Mouse (Mus musculus) effector memory CD4-positive, alpha-beta T cell, adult 7 months (primary cell): ENCODE results near the gene Folr1. TPM values are rescaled to one million over a fixed set of nuclear protein-coding genes. Genes with fewer than 3 reads are reported as not detected.

Source experiments
- polyA plus RNA-seq: library from polyadenylated mRNA; unstranded; fragments of 100-300 nt; shearing (Covaris generic); gene quantifications from one replicate; pipeline ENCODE4 v1.2.1, GENCODE M21; 2017

Gene Folr1
- polyA plus RNA-seq: not detected

GRCm38 (mm10) chr7:101870629-101871028, at the start of gene Folr1:
Gene Folr1 (minus strand): TSS chr7:101870788.

DNA sequence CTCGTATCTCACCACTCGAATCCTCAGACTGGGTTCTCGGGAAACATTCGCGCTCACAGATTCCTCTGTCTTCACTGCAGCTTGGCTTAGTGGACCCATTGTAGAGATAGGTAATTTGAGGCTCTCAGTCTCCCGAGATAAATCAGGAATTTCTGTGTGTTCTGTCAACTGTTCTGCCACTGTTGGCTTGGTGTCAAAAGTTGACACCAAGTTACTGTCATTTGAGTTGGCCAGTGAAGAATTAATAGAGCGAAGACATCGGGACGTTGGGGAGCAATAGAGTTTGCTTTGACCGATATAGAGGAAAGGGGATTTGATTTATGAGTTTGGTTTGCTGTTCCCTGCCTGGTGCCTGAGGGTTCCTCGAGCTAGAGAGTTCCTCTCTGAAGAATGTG, 35.7 kb upstream of the Folr1 start, which contains the start of gene Tomt:
Gene Tomt, minus strand, starts transcription at position 73 of the 395 bp plus-strand sequence.

GRCm38 (mm10) chr7:101905561-101906286, 35.1 kb upstream of the Folr1 start, which contains the start of gene Lamtor1:
Gene Lamtor1 (plus strand): TSS chr7:101905904.

GRCm38 (mm10) chr7:101863415-101863814, 7.2 kb downstream of the Folr1 start, which contains the start of gene Anapc15:
Gene Anapc15 (plus strand): TSS chr7:101863715.

GRCm38 (mm10) chr7:101857094-101857493, 13.5 kb downstream of the Folr1 start, which contains the start of gene Folr2:
Gene Folr2 (minus strand): TSS chr7:101857194.

GRCm38 (mm10) chr7:101837606-101838471, 32.7 kb downstream of the Folr1 start, which contains the start of gene Inppl1:
Gene Inppl1 (minus strand): TSS chr7:101838229.

DNA sequence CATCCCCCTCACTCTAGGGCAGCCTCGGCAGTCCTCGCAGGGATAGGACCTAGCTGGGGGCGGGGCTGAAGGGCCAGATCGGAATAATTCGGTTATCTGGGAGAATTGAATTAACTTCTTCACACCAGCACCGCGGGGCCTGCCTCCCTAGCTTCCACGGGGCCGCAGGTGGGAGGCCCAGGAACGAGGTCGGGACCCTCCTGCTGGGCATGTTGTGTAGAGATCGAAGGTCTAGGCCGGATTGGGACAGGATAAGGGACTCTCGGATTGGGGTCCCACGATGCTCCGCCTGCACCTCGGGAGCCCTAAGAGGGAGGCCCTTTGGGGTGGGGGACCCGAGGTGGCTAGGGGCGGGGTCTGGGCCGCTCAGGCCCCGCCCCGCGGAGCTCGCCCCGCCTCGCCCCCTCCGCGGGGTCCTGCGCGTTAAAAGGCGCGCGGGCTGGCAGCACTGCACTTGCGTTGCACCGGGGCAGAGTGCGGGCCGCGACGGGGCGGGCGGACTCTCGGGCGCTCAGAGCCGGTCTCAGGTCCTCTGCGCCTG, 52.7 kb downstream of the Folr1 start, which contains the start of gene Phox2a:
Gene Phox2a, plus strand, starts transcription at position 453 of the 541 bp plus-strand sequence.

Other genes with a start within 250 kb of the Folr1 start
- gene Clpb, start 207.2 kb downstream of the Folr1 start, polyA plus RNA-seq: 30.2 TPM
- not detected for gene Phox2a, start 52.5 kb downstream of the Folr1 start, polyA plus RNA-seq
- gene Inppl1, start 32.6 kb downstream of the Folr1 start, polyA plus RNA-seq: 8.5 TPM
- not detected for gene Folr2, start 13.6 kb downstream of the Folr1 start, polyA plus RNA-seq
- gene Anapc15, start 7.1 kb downstream of the Folr1 start, polyA plus RNA-seq: 24.8 TPM
- 74.6 TPM for gene Lamtor1, start 35.1 kb upstream of the Folr1 start, polyA plus RNA-seq
- gene Tomt, start 35.6 kb upstream of the Folr1 start, polyA plus RNA-seq: not detected
- 3.7 TPM for gene Lrrc51, start 63.1 kb upstream of the Folr1 start, polyA plus RNA-seq
- 131 TPM for gene Numa1, start 63.3 kb upstream of the Folr1 start, polyA plus RNA-seq
- gene Il18bp, start 147.9 kb upstream of the Folr1 start, polyA plus RNA-seq: 4.4 TPM
- 18.6 TPM for gene Rnf121, start 194.7 kb upstream of the Folr1 start, polyA plus RNA-seq
- 24.6 TPM for gene Xndc1, start 194.7 kb upstream of the Folr1 start, polyA plus RNA-seq
- 0.27 TPM for gene Xntrpc, start 194.9 kb upstream of the Folr1 start, polyA plus RNA-seq
- gene Trpc2, start 212.3 kb upstream of the Folr1 start, polyA plus RNA-seq: 0.20 TPM
- 0.32 TPM for gene Art1, start 231.0 kb upstream of the Folr1 start, polyA plus RNA-seq
- 1.0 TPM for gene Art5, start 238.7 kb upstream of the Folr1 start, polyA plus RNA-seq
- not detected for gene Chrna10, start 246.0 kb upstream of the Folr1 start, polyA plus RNA-seq